Mouse (Mus musculus): ENCODE measurements around the gene Nr3c2. TPM values are rescaled to one million over a fixed set of nuclear protein-coding genes. Genes with fewer than 3 reads are reported as not detected.

Nr3c2 gene
- polyA plus RNA-seq, 1 experiment from 2014 or later, result 1.3 TPM

DNA sequence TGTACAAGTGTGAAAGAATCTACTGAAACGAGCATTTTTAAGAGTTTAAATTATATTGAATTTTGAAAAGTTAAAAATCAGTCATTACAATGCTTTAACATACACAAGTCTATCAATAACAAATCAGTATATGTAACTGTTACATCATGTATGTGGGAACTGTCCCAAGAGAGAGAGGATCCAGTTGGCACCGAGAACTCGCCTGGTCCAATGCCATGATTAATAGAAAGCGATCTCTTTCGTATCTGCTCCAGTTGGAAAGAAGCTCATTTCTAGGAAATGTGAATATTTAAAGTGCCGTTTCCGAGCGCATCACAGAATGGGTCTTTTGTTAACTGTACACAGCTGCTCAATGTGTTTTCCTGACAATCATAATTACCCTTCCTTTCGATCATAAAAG, 288.5 kb downstream of the Nr3c2 start:
- no peak for ATAC-seq (ENCODE audit: low FRiP score)
- no peaks in the 10 kb centered on the region for H3K4me1 ChIP-seq (replicated peaks; ENCODE audit: control insufficient read depth, insufficient read depth, low read length)
- no peak overlapping the region for H3K4me2 ChIP-seq (replicated peaks; ENCODE audit: low read depth, low read length)
- H3K9ac ChIP-seq (ENCODE audit: low read depth, low read length), result no peak overlapping the region
- H3K9me3 ChIP-seq (ENCODE audit: control insufficient read depth, low read length), result no peaks in the 10 kb centered on the region
- WGBS, result 83% methylated on average over 9 of the region's 9 CpGs
- no peak overlapping the region for H3K4me3 ChIP-seq (ENCODE audit: low read depth, low read length)
- H3K27me3 ChIP-seq (ENCODE audit: control insufficient read depth, insufficient read depth, low read length), result no peaks in the 10 kb centered on the region
- H3K36me3 ChIP-seq (ENCODE audit: control insufficient read depth, insufficient read depth, low read length), result no peaks in the 10 kb centered on the region
- no peak for DNase-seq (ENCODE audit: low spot score)
- H3K27ac ChIP-seq (ENCODE audit: low read depth, low read length), result no peak overlapping the region

DNA sequence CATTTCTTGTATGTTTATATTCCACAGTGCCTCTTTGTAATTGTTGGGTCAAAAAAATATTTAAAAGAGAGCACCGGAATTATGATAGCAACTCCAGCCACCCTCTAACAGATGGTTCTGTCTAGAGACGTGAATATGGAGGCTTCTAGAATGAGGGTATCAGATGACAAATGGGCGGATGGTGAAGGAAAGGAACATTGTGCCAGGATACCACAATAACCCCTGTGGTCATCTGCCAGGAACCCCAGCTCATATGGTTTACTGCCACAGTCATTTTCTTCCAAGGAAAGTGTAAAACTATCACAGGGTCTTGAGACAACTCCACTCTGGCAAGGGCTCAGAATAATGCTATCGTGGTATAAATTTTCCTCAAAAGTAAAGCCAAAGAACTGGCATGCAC, 289.1 kb downstream of the Nr3c2 start:
- 75% methylated on average over 4 of the region's 4 CpGs for WGBS
- no peak overlapping the region for H3K27ac ChIP-seq (ENCODE audit: low read depth, low read length)

DNA sequence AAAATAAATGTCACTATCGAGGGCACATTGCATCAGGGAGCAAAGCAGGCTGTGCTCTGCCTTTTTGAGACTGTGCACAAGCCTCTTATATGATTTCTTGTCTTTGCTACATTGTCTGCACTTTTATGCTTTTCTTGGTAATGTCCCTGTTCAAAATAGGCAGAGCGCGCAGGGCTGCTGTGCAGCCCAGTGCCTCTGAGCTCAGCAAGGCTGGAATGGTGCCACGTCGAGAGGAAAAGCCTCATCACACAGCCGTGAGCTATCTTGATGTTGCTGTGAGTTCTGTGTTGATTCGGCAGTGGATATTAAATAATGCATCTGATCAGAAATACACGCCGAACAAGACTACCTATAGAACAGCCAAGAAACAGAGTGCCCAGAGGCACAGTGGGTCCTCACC, 290.1 kb downstream of the Nr3c2 start:
- Histone ChIP-seq H3K9me3 (ENCODE audit: control insufficient read depth, low read length) (no peaks in the 10 kb centered on the region), H3K27ac (ENCODE audit: low read depth, low read length) (no peak overlapping the region), H3K27me3 (ENCODE audit: control insufficient read depth, insufficient read depth, low read length) (no peaks in the 10 kb centered on the region), H3K4me3 (ENCODE audit: low read depth, low read length) (no peak overlapping the region), H3K9ac (ENCODE audit: low read depth, low read length) (no peak overlapping the region), H3K4me2 (replicated peaks; ENCODE audit: low read depth, low read length) (no peak overlapping the region), H3K36me3 (ENCODE audit: control insufficient read depth, insufficient read depth, low read length) (no peaks in the 10 kb centered on the region), H3K4me1 (replicated peaks; ENCODE audit: control insufficient read depth, insufficient read depth, low read length) (no peaks in the 10 kb centered on the region)
- ATAC-seq (ENCODE audit: low FRiP score), result no peak
- DNase-seq (ENCODE audit: low spot score), result no peak
- 86% methylated on average over 9 of the region's 9 CpGs for WGBS

More for the DNA sequence above, 289.1 kb downstream of the Nr3c2 start:
- H3K9ac ChIP-seq (ENCODE audit: low read depth, low read length), result no peak overlapping the region
- H3K4me2 ChIP-seq (replicated peaks; ENCODE audit: low read depth, low read length), result no peak overlapping the region
- ATAC-seq (ENCODE audit: low FRiP score) (no peak), DNase-seq (ENCODE audit: low spot score) (no peak)
- H3K9me3 ChIP-seq (ENCODE audit: control insufficient read depth, low read length), result no peaks in the 10 kb centered on the region
- no peaks in the 10 kb centered on the region for H3K27me3 ChIP-seq (ENCODE audit: control insufficient read depth, insufficient read depth, low read length)
- H3K36me3 ChIP-seq (ENCODE audit: control insufficient read depth, insufficient read depth, low read length), result no peaks in the 10 kb centered on the region
- H3K4me3 ChIP-seq (ENCODE audit: low read depth, low read length), result no peak overlapping the region
- H3K4me1 ChIP-seq (replicated peaks; ENCODE audit: control insufficient read depth, insufficient read depth, low read length), result no peaks in the 10 kb centered on the region

DNA sequence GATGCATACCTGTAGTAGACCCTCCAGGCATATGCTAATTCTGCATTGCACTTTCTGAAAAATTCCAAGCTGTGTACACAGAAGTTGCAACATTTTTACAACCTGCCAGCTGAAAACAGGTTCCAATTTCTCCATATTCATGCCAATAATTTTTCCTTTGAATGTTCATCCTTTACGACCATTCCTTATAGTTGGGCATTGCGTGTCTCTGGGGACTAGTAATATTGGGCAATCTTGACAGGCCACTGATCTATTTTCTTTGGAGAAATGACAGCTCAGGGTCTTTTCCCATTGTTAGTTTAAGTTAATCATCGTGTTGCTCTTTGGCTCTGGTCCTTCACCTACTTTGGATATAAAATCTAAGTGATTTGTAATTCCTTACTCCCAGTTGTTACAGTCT, 291.2 kb downstream of the Nr3c2 start:
- Histone ChIP-seq H3K36me3 (ENCODE audit: control insufficient read depth, insufficient read depth, low read length) (no peaks in the 10 kb centered on the region), H3K9me3 (ENCODE audit: control insufficient read depth, low read length) (no peaks in the 10 kb centered on the region), H3K4me2 (replicated peaks; ENCODE audit: low read depth, low read length) (no peak overlapping the region), H3K4me3 (ENCODE audit: low read depth, low read length) (no peak overlapping the region), H3K9ac (ENCODE audit: low read depth, low read length) (no peak overlapping the region), H3K27ac (ENCODE audit: low read depth, low read length) (no peak overlapping the region), H3K27me3 (ENCODE audit: control insufficient read depth, insufficient read depth, low read length) (no peaks in the 10 kb centered on the region), H3K4me1 (replicated peaks; ENCODE audit: control insufficient read depth, insufficient read depth, low read length) (no peaks in the 10 kb centered on the region)
- ATAC-seq (ENCODE audit: low FRiP score) (no peak), DNase-seq (ENCODE audit: low spot score) (no peak)
- 92% methylated on average over 3 of the region's 3 CpGs for WGBS

DNA sequence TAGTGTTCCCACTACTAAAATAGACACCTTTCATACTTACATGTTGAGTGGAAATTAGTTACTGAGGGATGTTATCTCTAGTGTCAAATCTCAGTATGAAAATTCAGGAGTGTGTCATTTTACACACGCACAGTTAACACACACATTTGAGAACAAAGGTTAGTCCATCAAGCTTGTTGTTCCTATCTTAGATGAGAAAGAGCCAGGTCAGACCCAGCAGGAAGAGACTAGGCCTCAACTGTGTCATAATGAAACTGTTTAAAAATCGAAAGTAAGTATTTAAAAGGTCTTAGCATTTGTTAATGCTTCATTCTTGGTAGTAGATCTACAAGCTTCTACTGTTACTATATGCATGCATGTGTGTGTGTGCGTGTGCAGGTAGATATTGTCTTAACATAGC, 310.1 kb downstream of the Nr3c2 start:
- DNase-seq (ENCODE audit: low spot score), result no peak
- H3K9me3 ChIP-seq (ENCODE audit: control insufficient read depth, low read length), result no peaks in the 10 kb centered on the region
- no peaks in the 10 kb centered on the region for H3K4me1 ChIP-seq (replicated peaks; ENCODE audit: control insufficient read depth, insufficient read depth, low read length)
- H3K4me2 ChIP-seq (replicated peaks; ENCODE audit: low read depth, low read length), result no peak overlapping the region
- no peaks in the 10 kb centered on the region for H3K36me3 ChIP-seq (ENCODE audit: control insufficient read depth, insufficient read depth, low read length)
- no peak overlapping the region for H3K9ac ChIP-seq (ENCODE audit: low read depth, low read length)
- H3K27me3 ChIP-seq (ENCODE audit: control insufficient read depth, insufficient read depth, low read length), result no peaks in the 10 kb centered on the region
- H3K4me3 ChIP-seq (ENCODE audit: low read depth, low read length), result no peak overlapping the region
- no peak for ATAC-seq (ENCODE audit: low FRiP score)
- no peak overlapping the region for H3K27ac ChIP-seq (ENCODE audit: low read depth, low read length)
- WGBS, result 87% methylated on average over 3 of the region's 3 CpGs

DNA sequence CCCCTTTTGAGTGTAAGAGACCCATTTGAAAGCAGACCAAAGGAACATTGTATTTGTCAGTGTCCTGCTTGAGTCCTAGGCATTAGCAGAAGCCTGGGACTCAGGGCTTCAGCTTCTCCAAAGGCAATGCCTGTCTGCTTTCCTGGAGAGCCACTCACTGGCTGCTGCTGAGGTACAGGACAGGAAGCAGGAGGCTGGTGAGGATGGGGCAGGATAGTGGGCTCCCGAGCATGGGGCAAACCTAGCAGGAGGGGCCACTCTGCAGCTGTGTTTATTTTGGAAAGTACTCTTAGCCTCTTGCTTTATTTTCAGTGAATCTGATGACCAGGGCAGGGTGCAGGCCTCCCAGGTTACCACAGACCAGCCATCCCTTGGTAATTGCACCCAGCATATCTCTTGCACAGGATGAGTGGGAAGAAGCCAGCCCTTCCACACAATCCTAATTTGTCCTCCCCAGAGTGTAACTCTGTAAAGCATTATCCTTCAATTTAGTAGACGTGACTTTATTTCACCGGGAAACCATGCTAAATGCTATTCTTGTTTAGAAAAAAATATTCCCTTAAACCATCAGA, 314.7 kb downstream of the Nr3c2 start:
- DNase-seq (ENCODE audit: low spot score) (no peak), ATAC-seq (ENCODE audit: low FRiP score) (no peak)
- no peaks in the 10 kb centered on the region for H3K9me3 ChIP-seq (ENCODE audit: control insufficient read depth, low read length)
- H3K9ac ChIP-seq (ENCODE audit: low read depth, low read length), result no peak overlapping the region
- no peaks in the 10 kb centered on the region for H3K36me3 ChIP-seq (ENCODE audit: control insufficient read depth, insufficient read depth, low read length)
- no peaks in the 10 kb centered on the region for H3K27me3 ChIP-seq (ENCODE audit: control insufficient read depth, insufficient read depth, low read length)
- 81% methylated on average over 3 of the region's 3 CpGs for WGBS
- no peak overlapping the region for H3K27ac ChIP-seq (ENCODE audit: low read depth, low read length)
- no peaks in the 10 kb centered on the region for H3K4me1 ChIP-seq (replicated peaks; ENCODE audit: control insufficient read depth, insufficient read depth, low read length)
- H3K4me2 ChIP-seq (replicated peaks; ENCODE audit: low read depth, low read length), result no peak overlapping the region
- no peak overlapping the region for H3K4me3 ChIP-seq (ENCODE audit: low read depth, low read length)

DNA sequence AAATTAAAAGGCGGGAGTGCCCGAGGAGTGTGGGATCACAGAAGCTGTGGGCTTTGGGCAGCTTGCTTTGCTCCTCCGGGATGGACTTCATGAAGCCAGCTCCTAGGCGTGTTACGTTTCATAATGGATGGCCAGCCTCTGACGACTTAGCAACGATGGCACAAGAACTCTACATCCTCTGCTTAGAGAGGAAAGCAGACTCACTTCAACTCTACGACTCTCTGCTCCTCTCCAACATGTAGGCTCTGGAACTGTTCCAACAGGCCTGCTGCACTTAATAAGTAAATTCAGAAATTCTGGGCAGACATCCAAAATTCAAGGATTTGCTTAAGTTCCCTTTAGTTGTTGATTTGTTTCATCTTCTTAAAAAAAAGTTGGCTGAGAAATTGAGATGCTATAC, 315.4 kb downstream of the Nr3c2 start:
- Histone ChIP-seq H3K9me3 (ENCODE audit: control insufficient read depth, low read length) (no peaks in the 10 kb centered on the region), H3K9ac (ENCODE audit: low read depth, low read length) (no peak overlapping the region), H3K27ac (ENCODE audit: low read depth, low read length) (no peak overlapping the region), H3K27me3 (ENCODE audit: control insufficient read depth, insufficient read depth, low read length) (no peaks in the 10 kb centered on the region), H3K4me1 (replicated peaks; ENCODE audit: control insufficient read depth, insufficient read depth, low read length) (no peaks in the 10 kb centered on the region), H3K4me3 (ENCODE audit: low read depth, low read length) (no peak overlapping the region), H3K4me2 (replicated peaks; ENCODE audit: low read depth, low read length) (no peak overlapping the region), H3K36me3 (ENCODE audit: control insufficient read depth, insufficient read depth, low read length) (no peaks in the 10 kb centered on the region)
- 89% methylated on average over 8 of the region's 8 CpGs for WGBS
- no peak for DNase-seq (ENCODE audit: low spot score)
- ATAC-seq (ENCODE audit: low FRiP score), result no peak

DNA sequence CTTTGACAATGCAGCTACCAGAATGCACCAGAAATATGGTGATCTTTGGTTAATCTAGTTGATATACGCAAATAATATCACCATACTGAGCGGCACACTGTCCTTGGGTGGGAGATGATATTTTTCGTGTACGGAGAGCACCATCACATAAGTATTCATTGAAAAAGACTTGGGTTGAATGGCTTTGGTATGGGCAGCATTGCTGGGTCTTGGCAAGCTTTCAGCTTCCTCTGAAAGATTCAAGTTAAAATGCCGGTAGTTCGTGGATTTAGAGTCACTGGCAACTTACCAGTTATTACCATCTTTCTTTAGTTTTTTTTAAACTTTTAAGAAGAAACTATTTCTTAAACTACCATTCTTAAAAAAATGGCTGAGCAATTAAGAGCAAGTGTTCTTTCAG, 315.9 kb downstream of the Nr3c2 start:
- H3K4me1 ChIP-seq (replicated peaks; ENCODE audit: control insufficient read depth, insufficient read depth, low read length), result no peaks in the 10 kb centered on the region
- no peaks in the 10 kb centered on the region for H3K9me3 ChIP-seq (ENCODE audit: control insufficient read depth, low read length)
- no peak overlapping the region for H3K4me2 ChIP-seq (replicated peaks; ENCODE audit: low read depth, low read length)
- no peak overlapping the region for H3K4me3 ChIP-seq (ENCODE audit: low read depth, low read length)
- 96% methylated on average over 6 of the region's 6 CpGs for WGBS
- H3K27ac ChIP-seq (ENCODE audit: low read depth, low read length), result no peak overlapping the region
- no peaks in the 10 kb centered on the region for H3K27me3 ChIP-seq (ENCODE audit: control insufficient read depth, insufficient read depth, low read length)
- DNase-seq (ENCODE audit: low spot score) (no peak), ATAC-seq (ENCODE audit: low FRiP score) (no peak)
- H3K36me3 ChIP-seq (ENCODE audit: control insufficient read depth, insufficient read depth, low read length), result no peaks in the 10 kb centered on the region
- no peak overlapping the region for H3K9ac ChIP-seq (ENCODE audit: low read depth, low read length)

DNA sequence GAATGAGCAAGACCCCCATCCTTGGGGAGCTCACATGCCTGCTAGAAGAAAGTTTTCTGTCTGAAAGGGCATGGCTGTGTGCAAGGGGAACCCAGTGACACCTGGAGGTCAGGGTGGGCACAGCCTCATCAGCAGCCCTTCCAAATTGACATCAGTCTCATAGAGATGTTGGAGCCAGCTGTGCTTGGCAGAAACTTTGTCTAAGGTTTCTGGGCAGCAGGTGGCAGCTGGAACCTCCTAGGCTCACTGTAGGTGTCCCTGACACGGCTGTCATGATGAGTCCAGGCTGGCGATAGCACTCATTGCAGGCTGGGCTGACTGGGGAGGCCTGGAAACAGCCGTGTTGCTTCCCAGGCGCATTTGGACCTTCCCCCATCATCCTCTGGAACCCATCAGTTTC, 323.9 kb downstream of the Nr3c2 start:
- ATAC-seq (ENCODE audit: low FRiP score) (no peak), DNase-seq (ENCODE audit: low spot score) (no peak)
- H3K4me3 ChIP-seq (ENCODE audit: low read depth, low read length), result no peak overlapping the region
- H3K9me3 ChIP-seq (ENCODE audit: control insufficient read depth, low read length), result no peaks in the 10 kb centered on the region
- no peaks in the 10 kb centered on the region for H3K27me3 ChIP-seq (ENCODE audit: control insufficient read depth, insufficient read depth, low read length)
- H3K27ac ChIP-seq (ENCODE audit: low read depth, low read length), result no peak overlapping the region
- no peaks in the 10 kb centered on the region for H3K36me3 ChIP-seq (ENCODE audit: control insufficient read depth, insufficient read depth, low read length)
- H3K4me2 ChIP-seq (replicated peaks; ENCODE audit: low read depth, low read length), result no peak overlapping the region
- no peaks in the 10 kb centered on the region for H3K4me1 ChIP-seq (replicated peaks; ENCODE audit: control insufficient read depth, insufficient read depth, low read length)
- WGBS, result 70% methylated on average over 4 of the region's 4 CpGs
- no peak overlapping the region for H3K9ac ChIP-seq (ENCODE audit: low read depth, low read length)

Data from hindbrain, embryonic 11.5 days (tissue).